Mouse (Mus musculus) ES-Bruce4 (cell line): Measurements from ENCODE around the gene Akr1d1. TPM values are rescaled to one million over a fixed set of nuclear protein-coding genes. Genes with fewer than 3 reads are reported as not detected.
A peak's percentile ranks its signal among the peaks of the same experiment; 100 is the strongest.

Source experiments
- H3K27ac ChIP-seq: 2 replicates; pipeline ENCODE4 v1.5.1; 2012; ENCODE audit warnings: low read length, inconsistent platforms; ENCODE audit not compliant: insufficient read depth
- H3K27me3 ChIP-seq: 2 replicates; pipeline ENCODE4 v1.6.1; 2012; ENCODE audit warnings: mild to moderate bottlenecking, low read length, inconsistent platforms; ENCODE audit not compliant: control insufficient read depth, poor library complexity, insufficient read depth, severe bottlenecking
- H3K36me3 ChIP-seq: 2 replicates; pipeline ENCODE4 v1.6.1; 2012; ENCODE audit warnings: inconsistent platforms, mild to moderate bottlenecking, low read length, moderate library complexity; ENCODE audit not compliant: control insufficient read depth, poor library complexity, insufficient read depth, severe bottlenecking
- H3K4me1 ChIP-seq: one replicate; pipeline ENCODE4 v1.8.1; 2011; ENCODE audit warnings: low read length; ENCODE audit not compliant: control insufficient read depth, insufficient read depth
- H3K4me3 ChIP-seq: 2 replicates; pipeline ENCODE4 v1.5.1; 2011; ENCODE audit warnings: low read depth, mild to moderate bottlenecking, low read length
- H3K9ac ChIP-seq: 2 replicates; pipeline ENCODE4 v1.6.1; 2012; ENCODE audit warnings: low read depth, mild to moderate bottlenecking, inconsistent platforms; ENCODE audit not compliant: poor library complexity, severe bottlenecking
- H3K9me3 ChIP-seq: replicated peaks from 2 replicates; pipeline ENCODE4 v1.6.1; 2012; ENCODE audit warnings: mild to moderate bottlenecking, low read length, inconsistent platforms; ENCODE audit not compliant: control insufficient read depth, poor library complexity, insufficient read depth, severe bottlenecking
- CTCF ChIP-seq: IDR thresholded peaks from one replicate; pipeline ENCODE4 v1.8.1; 2011; ENCODE audit warnings: low read depth, low read length
- EP300 ChIP-seq: IDR thresholded peaks from 2 replicates; pipeline ENCODE4 v1.6.1; 2011; ENCODE audit warnings: low read depth, low read length; ENCODE audit not compliant: insufficient read depth
- POLR2A ChIP-seq: IDR thresholded peaks from one replicate; pipeline ENCODE4 v1.8.1; 2011; ENCODE audit warnings: low read length; ENCODE audit not compliant: insufficient read depth
- polyA plus RNA-seq: library from polyadenylated mRNA; stranded (reverse); fragments of >200 nt; gene quantifications from 2 replicates; pipeline ENCODE4 v1.2.4, GENCODE M21; 2011; ENCODE audit warnings: low read depth; ENCODE audit not compliant: missing spikeins, insufficient read depth, insufficient read length

Gene Akr1d1
- polyA plus RNA-seq, 1 experiment: not detected

GRCm38 (mm10) chr6:37567363-37567762 lies 37.4 kb downstream of the Akr1d1 start:
- H3K9ac ChIP-seq: no peak overlapping the region
- H3K4me1 ChIP-seq: no peaks in the 10 kb centered on the region
- H3K9me3 ChIP-seq: no peaks in the 10 kb centered on the region
- H3K27ac ChIP-seq: no peak overlapping the region
- no peak overlapping the region for H3K4me3 ChIP-seq
- H3K27me3 ChIP-seq: no peaks in the 10 kb centered on the region
- TF ChIP-seq CTCF (no peak), EP300 (no peak), POLR2A (no peak)
- no peaks in the 10 kb centered on the region for H3K36me3 ChIP-seq

DNA sequence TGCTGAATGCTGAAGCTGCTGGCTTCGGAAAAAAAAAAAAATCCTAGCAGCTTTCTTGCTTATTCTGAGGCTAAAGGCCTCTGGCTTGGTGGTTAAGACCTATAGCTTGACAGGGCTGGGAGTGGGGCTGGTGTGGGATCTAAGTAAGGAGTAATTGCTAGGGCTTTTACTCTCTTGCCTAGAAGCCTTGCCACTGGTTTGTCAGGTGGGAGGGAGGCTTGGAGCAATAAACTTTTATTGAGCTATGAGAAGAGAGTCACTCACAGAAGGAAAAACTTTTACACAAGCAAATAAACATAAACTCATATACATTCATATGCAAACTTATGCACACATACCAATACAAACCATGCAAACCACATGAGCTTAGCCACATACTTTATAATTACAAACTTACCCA lies 42.0 kb downstream of the Akr1d1 start:
- Histone ChIP-seq H3K4me3 (no peak overlapping the region), H3K9me3 (no peaks in the 10 kb centered on the region), H3K9ac (no peak overlapping the region), H3K36me3 (no peaks in the 10 kb centered on the region), H3K27ac (no peak overlapping the region), H3K27me3 (no peaks in the 10 kb centered on the region), H3K4me1 (no peaks in the 10 kb centered on the region)
- TF ChIP-seq POLR2A: no peak
- no peak for TF ChIP-seq CTCF
- no peak for TF ChIP-seq EP300

- no peaks in the 10 kb centered on the region for H3K4me1 ChIP-seq
- TF ChIP-seq POLR2A (no peak), CTCF (no peak), EP300 (no peak)
- no peak overlapping the region for H3K4me3 ChIP-seq
- H3K27me3 ChIP-seq: no peaks in the 10 kb centered on the region
- no peak overlapping the region for H3K27ac ChIP-seq
- no peaks in the 10 kb centered on the region for H3K9me3 ChIP-seq
- H3K36me3 ChIP-seq: no peaks in the 10 kb centered on the region
- no peak overlapping the region for H3K9ac ChIP-seq
Measured at GRCm38 (mm10) chr6:37572935-37573334, 43.0 kb downstream of the Akr1d1 start.

DNA sequence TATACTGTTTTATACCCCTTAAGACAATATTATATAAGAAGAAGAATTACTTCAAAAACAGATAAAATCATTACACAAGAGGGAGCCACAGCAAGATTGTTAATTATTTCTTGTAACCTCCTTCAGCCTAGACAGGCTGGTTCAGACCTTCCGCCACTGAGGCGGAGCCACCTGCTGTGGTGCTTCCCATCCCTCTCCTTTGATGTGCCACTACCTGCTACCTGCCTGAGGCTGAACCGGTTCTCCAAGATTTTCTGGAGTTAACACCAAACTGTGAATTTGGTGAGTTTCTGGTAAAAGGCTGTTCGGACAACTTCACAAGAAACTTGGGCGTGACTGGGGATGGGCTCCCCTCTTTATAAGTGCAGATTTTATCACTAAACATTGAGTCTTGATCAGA lies 50.5 kb downstream of the Akr1d1 start:
- Histone ChIP-seq H3K9ac (no peak overlapping the region), H3K27me3 (no peaks in the 10 kb centered on the region), H3K36me3 (no peaks in the 10 kb centered on the region), H3K9me3 (no peaks in the 10 kb centered on the region), H3K4me1 (peaks cover 3% of the 10 kb centered on the region), H3K27ac (peak overlapping the region; percentile 56; the same call in 1 of the 2 replicates), H3K4me3 (no peak overlapping the region)
- TF ChIP-seq CTCF: no peak
- TF ChIP-seq POLR2A: no peak
- peak; percentile 79 for TF ChIP-seq EP300

- 0 out of 2 replicates have a peak, but pooled peaks cover 3% of the 10 kb centered on the region for H3K36me3 ChIP-seq
- peaks cover 17% of the 10 kb centered on the region for H3K9me3 ChIP-seq
- H3K4me1 ChIP-seq: peaks cover 5% of the 10 kb centered on the region
- no peak overlapping the region for H3K4me3 ChIP-seq
- no peak overlapping the region for H3K9ac ChIP-seq
- H3K27me3 ChIP-seq: no peaks in the 10 kb centered on the region
- H3K27ac ChIP-seq: peak overlapping the region; percentile 62; the same call in 1 of the 2 replicates
- TF ChIP-seq EP300 (0 out of 2 replicates have a peak, but pooled peaks have one; percentile 34), POLR2A (no peak), CTCF (peak; percentile 80)
Measured at GRCm38 (mm10) chr6:37589340-37589962, 59.5 kb downstream of the Akr1d1 start.

GRCm38 (mm10) chr6:37590800-37591199 lies 60.8 kb downstream of the Akr1d1 start:
- H3K9me3 ChIP-seq: peaks cover 17% of the 10 kb centered on the region
- H3K9ac ChIP-seq: no peak overlapping the region
- TF ChIP-seq EP300: no peak
- no peak for TF ChIP-seq POLR2A
- TF ChIP-seq CTCF: no peak
- H3K27ac ChIP-seq: no peak overlapping the region
- H3K27me3 ChIP-seq: no peaks in the 10 kb centered on the region
- peaks cover 5% of the 10 kb centered on the region for H3K4me1 ChIP-seq
- H3K4me3 ChIP-seq: no peak overlapping the region
- 0 out of 2 replicates have a peak, but pooled peaks cover 3% of the 10 kb centered on the region for H3K36me3 ChIP-seq
